Mouse (Mus musculus) spleen, adult 10 weeks (tissue): Measurements from ENCODE around the gene Kif18a. TPM values are rescaled to one million over a fixed set of nuclear protein-coding genes. Genes with fewer than 3 reads are reported as not detected.

ENCODE experiments used
- polyA plus RNA-seq: library from polyadenylated mRNA; stranded (reverse); fragments of 350-450 nt; fragmentation: Illumina TruSeq; extraction: RNeasy Lipid Tissue Mini Kit (QIAGEN cat#74804); gene quantifications from one replicate; pipeline ENCODE4 v1.2.3, GENCODE M21; 2015; ENCODE audit warnings: low replicate concordance; ENCODE audit not compliant: insufficient read depth

Kif18a gene
- 8.4 TPM for polyA plus RNA-seq

GRCm38 (mm10) chr2:109280600-109281340 is at the start of gene Kif18a, which contains the start of gene Mettl15:
TSS of gene Kif18a (plus strand) at chr2:109280738.
TSS of gene Mettl15 (minus strand) at chr2:109280748.

Other genes starting within 250 kb of the Kif18a start
- 6.4 TPM for gene Mettl15, start within 50 bp of the Kif18a start, polyA plus RNA-seq